Mouse (Mus musculus): ENCODE results near the gene Spred2. TPM values are rescaled to one million over a fixed set of nuclear protein-coding genes. Genes with fewer than 3 reads are reported as not detected.
A peak's percentile ranks its signal among the peaks of the same experiment; 100 is the strongest.

The Spred2 gene
- total and polyA plus RNA-seq, 3 experiments, result 7.8 to 76.0 (median 25.9) TPM

- H3K9ac ChIP-seq (ENCODE audit: control insufficient read depth, low read depth, low read length, poor library complexity, severe bottlenecking), result no peak overlapping the region
Observed at GRCm38 (mm10) chr11:19917381-19918245, 6.6 kb upstream of the Spred2 start.

GRCm38 (mm10) chr11:19918246-19918540 is 6.0 kb upstream of the Spred2 start:
- H3K4me3 ChIP-seq (ENCODE audit: control insufficient read depth in 1 of 2, insufficient read depth in 1 of 2, low read depth in 2 of 2, low read length in 2 of 2), result no peak overlapping the region
- peaks cover 0 to 18% of the 10 kb centered on the region in 2 experiments; a peak in 2 of 4 replicates for H3K36me3 ChIP-seq (ENCODE audit: control insufficient read depth in 1 of 2, insufficient read depth in 2 of 2, low read length in 2 of 2)
- no peaks in the 10 kb centered on the region for H3K9me3 ChIP-seq (replicated peaks; ENCODE audit: insufficient read depth, low read length)
- H3K79me2 ChIP-seq (ENCODE audit: control insufficient read depth, insufficient read depth, low read length, poor library complexity), result peaks cover 5% of the 10 kb centered on the region; the same call in 1 of the 2 replicates
- peak overlapping the region; percentile 11; the same call in 1 of the 2 replicates for H3K27ac ChIP-seq (ENCODE audit: control insufficient read depth, low read depth, low read length)
- TF ChIP-seq TBP (IDR thresholded peaks at IDR 0.05; ENCODE audit: low read depth, low read length), result no peak
- TF ChIP-seq ZKSCAN1 (IDR thresholded peaks at IDR 0.05; ENCODE audit: low read depth, low read length), result no peak
- no peak for TF ChIP-seq SMC3 (IDR thresholded peaks at IDR 0.05; ENCODE audit: low read depth, low read length)
- TF ChIP-seq MAZ (IDR thresholded peaks at IDR 0.05; ENCODE audit: low read depth, low read length), result no peak
- H3K4me1 ChIP-seq (ENCODE audit: control insufficient read depth in 1 of 2, insufficient read depth in 2 of 2, low read length in 2 of 2), result peaks cover 8 to 14% of the 10 kb centered on the region in 2 experiments
- H3K27me3 ChIP-seq (ENCODE audit: control insufficient read depth in 1 of 2, insufficient read depth in 2 of 2, low read length in 2 of 2), result no peaks in the 10 kb centered on the region
- peak overlapping the region; percentile 35; the same call in 1 of the 2 replicates for H3K9ac ChIP-seq (ENCODE audit: control insufficient read depth, low read depth, low read length, poor library complexity, severe bottlenecking)
- DNase-seq (ENCODE audit: low read depth, low spot score), result peak; percentile 39

More at GRCm38 (mm10) chr11:19917381-19918245, 6.6 kb upstream of the Spred2 start:
- Histone ChIP-seq H3K79me2 (ENCODE audit: control insufficient read depth, insufficient read depth, low read length, poor library complexity) (peaks cover 5% of the 10 kb centered on the region; the same call in 1 of the 2 replicates), H3K9me3 (replicated peaks; ENCODE audit: insufficient read depth, low read length) (no peaks in the 10 kb centered on the region), H3K4me1 (ENCODE audit: control insufficient read depth in 1 of 2, insufficient read depth in 2 of 2, low read length in 2 of 2) (peaks cover 8 to 11% of the 10 kb centered on the region in 2 experiments), H3K36me3 (ENCODE audit: control insufficient read depth in 1 of 2, insufficient read depth in 2 of 2, low read length in 2 of 2) (peaks cover 0 to 13% of the 10 kb centered on the region in 2 experiments; a peak in 2 of 4 replicates), H3K4me3 (ENCODE audit: control insufficient read depth in 1 of 2, insufficient read depth in 1 of 2, low read depth in 2 of 2, low read length in 2 of 2) (no peak overlapping the region), H3K27ac (ENCODE audit: control insufficient read depth, low read depth, low read length) (no peak overlapping the region), H3K27me3 (ENCODE audit: control insufficient read depth in 1 of 2, insufficient read depth in 2 of 2, low read length in 2 of 2) (no peaks in the 10 kb centered on the region)
- TF ChIP-seq POLR2AphosphoS5 (IDR thresholded peaks at IDR 0.05; ENCODE audit: borderline replicate concordance, low read depth, low read length), result no peak
- TF ChIP-seq ETS1 (IDR thresholded peaks at IDR 0.05; ENCODE audit: low read depth, low read length), result no peak
- DNase-seq (ENCODE audit: low read depth, low spot score), result no peak

- Histone ChIP-seq H3K79me2 (ENCODE audit: control insufficient read depth, insufficient read depth, low read length, poor library complexity) (peaks cover 6% of the 10 kb centered on the region), H3K4me1 (ENCODE audit: control insufficient read depth in 1 of 2, insufficient read depth in 2 of 2, low read length in 2 of 2) (peaks cover 8 to 15% of the 10 kb centered on the region in 2 experiments), H3K9me3 (replicated peaks; ENCODE audit: insufficient read depth, low read length) (no peaks in the 10 kb centered on the region), H3K4me3 (ENCODE audit: control insufficient read depth in 1 of 2, insufficient read depth in 1 of 2, low read depth in 2 of 2, low read length in 2 of 2) (peak overlapping the region; percentile 79 to 87), H3K27me3 (ENCODE audit: control insufficient read depth in 1 of 2, insufficient read depth in 2 of 2, low read length in 2 of 2) (no peaks in the 10 kb centered on the region), H3K27ac (ENCODE audit: control insufficient read depth, low read depth, low read length) (peak overlapping the region; percentile 94), H3K36me3 (ENCODE audit: control insufficient read depth in 1 of 2, insufficient read depth in 2 of 2, low read length in 2 of 2) (peaks cover 0 to 18% of the 10 kb centered on the region in 2 experiments; a peak in 2 of 4 replicates), H3K9ac (ENCODE audit: control insufficient read depth, low read depth, low read length, poor library complexity, severe bottlenecking) (peak overlapping the region; percentile 85)
- DNase-seq (ENCODE audit: low read depth, low spot score), result no peak
- TF ChIP-seq TBP (IDR thresholded peaks at IDR 0.05; ENCODE audit: low read depth, low read length) (peak; percentile 68; the same call in 1 of the 2 replicates), ZMIZ1 (IDR thresholded peaks at IDR 0.05; ENCODE audit: low read depth, low read length) (0 out of 2 replicates have a peak, but pooled peaks have one; percentile 49), ZKSCAN1 (IDR thresholded peaks at IDR 0.05; ENCODE audit: low read depth, low read length) (no peak), EP300 (IDR thresholded peaks at IDR 0.05; ENCODE audit: low read depth in 1 of 2, low read length in 2 of 2) (peak in 1 of 2 experiments; percentile 28; a peak in 3 of 4 replicates), SIN3A (IDR thresholded peaks at IDR 0.05; ENCODE audit: low read length) (0 out of 2 replicates have a peak, but pooled peaks have one; percentile 16), ETS1 (IDR thresholded peaks at IDR 0.05; ENCODE audit: low read depth, low read length) (no peak), CHD1 (IDR thresholded peaks at IDR 0.05; ENCODE audit: low read depth, low read length) (peak; percentile 92; the same call in 1 of the 2 replicates), ZC3H11A (IDR thresholded peaks at IDR 0.05; ENCODE audit: low read depth, low read length) (no peak), USF2 (IDR thresholded peaks at IDR 0.05; ENCODE audit: borderline replicate concordance in 1 of 2, insufficient read depth in 1 of 2, low read depth in 1 of 2, low read length in 2 of 2) (no peak), CHD2 (IDR thresholded peaks at IDR 0.05; ENCODE audit: low read length) (no peak), GATA1 (IDR thresholded peaks at IDR 0.05; ENCODE audit: low read depth, low read length) (peak; percentile 48), POLR2A (IDR thresholded peaks at IDR 0.05; ENCODE audit: control insufficient read depth in 1 of 2, insufficient read depth in 1 of 2, low read depth in 1 of 2, low read length in 2 of 2, poor library complexity in 1 of 2) (no peak), BHLHE40 (IDR thresholded peaks at IDR 0.05; ENCODE audit: borderline replicate concordance, low read depth, low read length) (peak; percentile 4; the same call in 1 of the 2 replicates), TCF12 (IDR thresholded peaks at IDR 0.05; ENCODE audit: low read depth, low read length) (no peak)
Observed at GRCm38 (mm10) chr11:19919460-19919784, 4.8 kb upstream of the Spred2 start.
